In genomic region chr8:116980117-116980516, GRCm38 (mm10) we compare ENCODE assay signal across 9 mouse cellular contexts. TPM values are rescaled to one million over a fixed set of nuclear protein-coding genes. Genes with fewer than 3 reads are reported as not detected.
A peak's percentile ranks its signal among the peaks of the same experiment; 100 is the strongest.
DNase-seq lines count a peak whose midpoint lies in the region; ATAC-seq lines count a peak whose summit lies in the region.
"Had no signal": no experiment of that assay in that cellular context is flagged by ENCODE, and none has a peak within 500 bp of the region (broad histone marks: within the 10 kb centered on the region; RNA-seq: fewer than 3 reads in every experiment).

No protein-coding gene starts in this region.

- peaks cover 19% of the 10 kb centered on the region; the same call in 1 of the 2 replicates for H3K36me3 ChIP-seq in kidney, embryonic 16.5 days (ENCODE audit: insufficient read depth, low read length)
- peaks cover 21% of the 10 kb centered on the region for H3K36me3 ChIP-seq in liver, embryonic 13.5 days

- H3K27ac ChIP-seq in kidney, embryonic 16.5 days (ENCODE audit: low read length), result 0 out of 2 replicates have a peak overlapping the region, but pooled peaks have one; percentile 30
- H3K27ac ChIP-seq in liver, embryonic 13.5 days, result no peak overlapping the region
- H3K27ac ChIP-seq: limb, embryonic 13.5 days had no signal

- no peak overlapping the region for H3K4me3 ChIP-seq in kidney, embryonic 16.5 days (ENCODE audit: low read length)
- H3K4me3 ChIP-seq in liver, embryonic 13.5 days (replicated peaks), result no peak overlapping the region
- H3K4me3 ChIP-seq: limb, embryonic 13.5 days had no signal

- H3K9ac ChIP-seq in kidney, embryonic 16.5 days (replicated peaks; ENCODE audit: low read length), result no peak overlapping the region
- H3K9ac ChIP-seq in liver, embryonic 13.5 days, result no peak overlapping the region
- H3K9ac ChIP-seq: limb, embryonic 13.5 days had no signal

- peak; percentile 23 for ATAC-seq in CD4-positive, CD25-positive, alpha-beta regulatory T cell, adult 4 months
- ATAC-seq in kidney, embryonic 16.5 days (ENCODE audit: low FRiP score, low TSS enrichment), result no peak
- no peak for ATAC-seq in liver, embryonic 13.5 days (ENCODE audit: low read depth)

- whole genome bisulfite sequencing in kidney, embryonic 16.5 days, result 14% methylated on average over 4 of the region's 4 CpGs
- WGBS in liver, embryonic 13.5 days (ENCODE audit: insufficient replicate concordance), result 18% methylated on average over 4 of the region's 4 CpGs

- no peaks in the 10 kb centered on the region for H3K9me3 ChIP-seq in kidney, embryonic 16.5 days (ENCODE audit: low read length)
- H3K9me3 ChIP-seq in liver, embryonic 13.5 days (replicated peaks), result no peaks in the 10 kb centered on the region
- H3K9me3 ChIP-seq: limb, embryonic 13.5 days had no signal

- 0 out of 2 replicates have a peak overlapping the region, but pooled peaks have one; percentile 16 for H3K4me2 ChIP-seq in kidney, embryonic 16.5 days (replicated peaks; ENCODE audit: low read depth, low read length)
- peak overlapping the region; percentile 31 for H3K4me2 ChIP-seq in liver, embryonic 13.5 days

- no peaks in the 10 kb centered on the region for H3K27me3 ChIP-seq in kidney, embryonic 16.5 days (ENCODE audit: insufficient read depth, low read length)
- H3K27me3 ChIP-seq in liver, embryonic 13.5 days, result no peaks in the 10 kb centered on the region
- H3K27me3 ChIP-seq: limb, embryonic 13.5 days had no signal

- peak; percentile 84 for DNase-seq in 416B (ENCODE audit: low read depth)
- DNase-seq in c-Kit-positive CD71-negative TER-119-negative erythroid progenitor cells, embryonic 14.5 days (ENCODE audit: low read depth), result peak; percentile 70
- DNase-seq in frontal cortex, postnatal 10 days (ENCODE audit: low spot score in 2 of 2), result peak; percentile 23 to 37
- peak; percentile 48 for DNase-seq in liver, embryonic 13.5 days
- peak; percentile 39 for DNase-seq in retina, adult 2 months (ENCODE audit: low read depth, low spot score)
- peak; percentile 65 for DNase-seq in yolk sac, embryonic 10.5 days (ENCODE audit: low spot score)

- H3K4me1 ChIP-seq in kidney, embryonic 16.5 days (ENCODE audit: insufficient read depth, low read length), result peaks cover 18% of the 10 kb centered on the region
- peaks cover 22% of the 10 kb centered on the region for H3K4me1 ChIP-seq in liver, embryonic 13.5 days (replicated peaks)

RNA-seq across cellular contexts. Expression of gene 1700030J22Rik, which starts 1.4 kb away (rescaled TPM):
- not detected for polyA plus RNA-seq in CD4-positive, CD25-positive, alpha-beta regulatory T cell, adult 4 months (2017; shearing (Covaris generic))
- 2.6 and 2.7 TPM in 2 replicates for polyA plus RNA-seq in kidney, embryonic 16.5 days (2015; fragmentation: Nextera tagmentation; extraction: Ambion mirVana)
- 0.44 and 0.53 TPM in 2 replicates for polyA plus RNA-seq in liver, embryonic 13.5 days (2015; fragmentation: Nextera tagmentation; extraction: Ambion mirVana)

RNA-seq across cellular contexts. Expression of gene Gcsh, which starts 13.2 kb away (rescaled TPM):
- 10 to 100 TPM; 23.1 to 28.6 TPM for polyA plus RNA-seq in CD4-positive, CD25-positive, alpha-beta regulatory T cell, adult 4 months (2017; shearing (Covaris generic))
- polyA plus RNA-seq in kidney, embryonic 16.5 days (2015; fragmentation: Nextera tagmentation; extraction: Ambion mirVana), result 191 and 203 TPM in 2 replicates
- polyA plus RNA-seq in liver, embryonic 13.5 days (2015; fragmentation: Nextera tagmentation; extraction: Ambion mirVana), result 90.2 and 91.0 TPM in 2 replicates

RNA-seq across cellular contexts. Expression of gene Atmin, which starts 36.9 kb away (rescaled TPM):
- polyA plus RNA-seq in CD4-positive, CD25-positive, alpha-beta regulatory T cell, adult 4 months (2017; shearing (Covaris generic)), result 1 to 10 TPM; 6.4 TPM
- 12.0 and 12.9 TPM in 2 replicates for polyA plus RNA-seq in kidney, embryonic 16.5 days (2015; fragmentation: Nextera tagmentation; extraction: Ambion mirVana)
- polyA plus RNA-seq in liver, embryonic 13.5 days (2015; fragmentation: Nextera tagmentation; extraction: Ambion mirVana), result 4.6 and 5.2 TPM in 2 replicates

RNA-seq across cellular contexts. Expression of gene Cenpn, which starts 58.6 kb away (rescaled TPM):
- 1 to 10 TPM; 2.9 to 8.8 TPM for polyA plus RNA-seq in CD4-positive, CD25-positive, alpha-beta regulatory T cell, adult 4 months (2017; shearing (Covaris generic))
- polyA plus RNA-seq in kidney, embryonic 16.5 days (2015; fragmentation: Nextera tagmentation; extraction: Ambion mirVana), result 45.5 and 46.3 TPM in 2 replicates
- polyA plus RNA-seq in liver, embryonic 13.5 days (2015; fragmentation: Nextera tagmentation; extraction: Ambion mirVana), result 33.2 and 36.2 TPM in 2 replicates

RNA-seq across cellular contexts. Expression of gene Cmc2, which starts 58.9 kb away (rescaled TPM):
- 10 to 100 TPM; 36.3 to 38.5 TPM for polyA plus RNA-seq in CD4-positive, CD25-positive, alpha-beta regulatory T cell, adult 4 months (2017; shearing (Covaris generic))
- polyA plus RNA-seq in kidney, embryonic 16.5 days (2015; fragmentation: Nextera tagmentation; extraction: Ambion mirVana), result 79.4 and 89.3 TPM in 2 replicates
- polyA plus RNA-seq in liver, embryonic 13.5 days (2015; fragmentation: Nextera tagmentation; extraction: Ambion mirVana), result 89.0 and 93.9 TPM in 2 replicates

Comparison
In these comparisons a context has a peak if more than half of its experiments do, and no peak if none do; other contexts are left out.
1. DNase-seq: peak in every context shown above with its lines; median percentile 84 in 416B; 70 in c-Kit-positive CD71-negative TER-119-negative erythroid progenitor cells, embryonic 14.5 days; 65 in yolk sac, embryonic 10.5 days; 48 in liver, embryonic 13.5 days; 39 in retina, adult 2 months; 30 in frontal cortex, postnatal 10 days.